Mouse (Mus musculus) gastrocnemius, adult 18-20 months (tissue): ENCODE data around the gene Map4k5. TPM values are rescaled to one million over a fixed set of nuclear protein-coding genes. Genes with fewer than 3 reads are reported as not detected.

ENCODE experiments used
- DNase-seq: peaks from one replicate; pipeline ENCODE4 v3.0.0; 2021; ENCODE audit warnings: low spot score
- total RNA-seq, 2 experiments: library from RNA; stranded (reverse); gene quantifications; 2 replicates each; pipeline ENCODE4 v1.2.3; 2021

The Map4k5 gene
- total RNA-seq, 2 experiments from 2014 or later = 21.9 to 23.2 TPM

DNA sequence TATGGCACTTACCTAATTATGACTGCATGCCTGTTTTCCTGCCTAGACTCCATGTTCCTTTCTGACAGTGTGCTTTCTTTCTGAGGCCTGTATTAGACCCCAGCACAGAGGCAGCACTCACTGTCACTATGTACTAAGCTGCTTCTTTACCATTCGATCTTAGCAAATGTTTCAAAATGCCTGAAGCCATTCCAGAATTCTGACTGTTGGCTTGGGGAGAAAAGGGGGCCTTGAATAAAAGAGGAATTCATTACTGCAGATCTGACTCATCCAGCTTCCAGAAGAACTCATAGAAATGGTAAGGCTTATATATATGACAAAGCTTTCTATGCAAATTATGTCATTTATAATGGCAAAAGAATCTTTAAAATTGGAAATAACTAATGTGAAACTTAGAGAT is 4.7 kb downstream of the Map4k5 start:
- DNase-seq = no peak

DNA sequence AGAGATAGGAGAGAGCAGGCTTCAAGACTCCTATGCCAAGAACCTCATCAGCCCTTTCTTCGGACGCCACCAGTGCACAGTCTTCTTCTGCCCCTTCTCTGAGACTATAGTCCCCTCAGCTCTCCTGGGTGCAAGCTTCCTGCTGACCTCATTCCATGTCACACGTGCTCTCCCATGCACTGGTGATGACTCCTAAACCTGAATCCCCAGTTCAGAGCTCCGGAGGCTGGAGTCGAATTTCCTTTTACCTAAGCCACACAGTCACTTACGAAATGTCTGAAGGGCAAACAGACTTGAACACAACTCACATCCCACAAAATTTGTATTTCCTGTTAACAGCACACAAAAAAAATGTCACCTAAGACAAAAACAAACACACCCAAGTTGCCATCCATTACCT is 5.2 kb downstream of the Map4k5 start:
- no peak for DNase-seq

DNA sequence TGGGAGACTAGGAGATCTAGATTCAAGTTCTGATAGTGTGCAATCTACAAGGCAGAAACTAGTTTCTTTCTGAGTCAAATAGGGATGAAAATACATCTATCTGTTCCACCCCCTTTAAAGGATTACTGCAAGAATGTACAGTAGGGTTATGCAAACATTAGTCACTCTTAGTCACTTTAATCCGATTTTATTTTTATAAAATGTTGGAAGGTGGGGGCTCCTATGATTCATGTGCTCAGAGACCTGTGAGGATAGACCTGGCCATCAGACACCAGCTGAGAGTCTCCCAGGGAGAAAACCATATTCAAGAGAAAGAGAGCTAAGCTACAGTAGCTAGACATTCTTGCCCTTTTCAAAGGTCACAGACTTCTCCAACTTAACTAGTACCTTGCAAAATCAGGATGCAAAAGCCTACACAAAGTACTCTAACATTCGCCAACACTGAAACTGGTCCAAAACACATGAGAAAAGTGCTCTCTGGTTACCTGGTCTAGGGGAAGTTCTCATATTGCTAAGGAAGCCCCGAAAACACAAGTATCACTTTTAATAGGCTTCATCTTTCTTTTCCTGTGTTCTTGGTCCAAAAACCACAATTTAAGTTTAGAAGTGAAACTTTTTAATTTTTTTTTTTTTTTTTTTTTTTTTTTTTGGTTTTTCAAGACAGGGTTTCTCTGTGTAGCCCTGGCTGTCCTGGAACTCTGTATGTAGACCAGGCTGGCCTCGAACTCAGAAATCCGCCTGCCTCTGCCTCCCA is 7.7 kb downstream of the Map4k5 start:
- no peak for DNase-seq

DNA sequence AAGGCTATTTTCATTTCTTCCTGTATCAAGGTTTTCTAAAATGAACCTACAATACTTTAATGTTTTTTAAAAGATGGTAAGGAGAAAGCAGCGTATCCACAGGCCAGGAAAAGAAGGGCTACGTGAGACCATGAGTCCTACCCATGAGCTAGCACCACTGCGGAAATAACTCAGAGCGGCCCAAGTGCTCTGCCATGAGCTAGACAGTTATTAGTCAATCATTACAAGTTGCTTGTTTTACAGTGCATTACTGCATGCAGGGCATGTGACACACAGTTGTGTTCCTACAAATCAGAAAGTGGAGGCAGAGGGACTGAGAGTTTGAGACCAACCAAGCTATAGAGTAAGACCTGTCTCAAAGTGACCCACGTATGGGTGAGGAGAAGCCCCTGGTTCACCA is 8.9 kb downstream of the Map4k5 start:
- DNase-seq = no peak

DNA sequence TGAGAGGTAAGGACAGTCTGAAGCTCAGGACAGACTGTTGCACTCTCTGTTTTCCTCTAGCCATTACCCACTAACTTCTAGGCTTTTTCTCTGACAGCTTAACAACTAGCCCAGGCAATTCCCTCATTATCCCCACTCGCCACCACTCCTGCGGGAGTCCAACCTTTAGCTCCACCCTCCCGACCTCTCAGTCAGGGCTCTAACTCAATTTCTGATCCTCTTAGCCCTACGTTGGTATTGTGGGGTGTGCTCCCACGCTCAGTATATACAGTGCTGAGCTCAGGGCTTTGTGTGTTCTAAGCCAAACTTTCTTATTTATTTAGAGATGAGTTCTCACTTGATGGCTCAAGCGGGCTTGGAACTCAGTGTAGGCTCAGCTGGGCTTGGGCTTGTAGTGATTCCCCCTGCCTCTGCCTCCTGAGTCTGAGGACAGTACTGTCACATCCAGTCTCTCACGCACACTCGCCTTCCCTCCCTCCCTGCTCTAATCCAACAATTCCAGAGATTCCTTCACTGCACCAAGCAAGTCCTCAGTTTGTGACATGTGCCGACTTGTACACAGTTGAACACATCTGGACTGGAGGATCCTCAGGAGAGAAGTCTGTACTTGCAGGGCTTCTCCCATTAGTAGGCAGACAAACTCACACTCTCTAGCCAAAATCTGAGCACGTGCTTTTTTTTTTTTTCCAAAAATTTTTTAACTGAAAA is 11.6 kb downstream of the Map4k5 start:
- DNase-seq = no peak

DNA sequence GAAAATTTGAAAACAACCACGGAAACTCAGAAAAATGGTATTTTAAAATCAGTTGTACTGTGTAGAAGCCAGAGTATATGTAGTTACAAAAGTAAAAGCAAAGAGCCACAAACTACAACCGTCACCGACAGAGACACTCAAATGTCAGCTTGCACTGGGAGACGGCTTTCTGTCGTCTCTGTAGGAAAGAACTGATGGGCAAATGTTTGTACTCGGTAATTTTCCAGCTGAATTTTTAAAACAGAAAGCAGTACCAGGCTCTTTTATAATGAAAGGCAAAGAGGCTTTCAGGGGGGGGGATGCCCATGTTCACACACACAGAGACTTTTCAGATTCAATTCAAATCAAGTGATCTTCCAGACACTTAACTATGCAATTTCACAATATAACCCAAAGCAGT is 13.3 kb downstream of the Map4k5 start:
- no peak for DNase-seq

DNA sequence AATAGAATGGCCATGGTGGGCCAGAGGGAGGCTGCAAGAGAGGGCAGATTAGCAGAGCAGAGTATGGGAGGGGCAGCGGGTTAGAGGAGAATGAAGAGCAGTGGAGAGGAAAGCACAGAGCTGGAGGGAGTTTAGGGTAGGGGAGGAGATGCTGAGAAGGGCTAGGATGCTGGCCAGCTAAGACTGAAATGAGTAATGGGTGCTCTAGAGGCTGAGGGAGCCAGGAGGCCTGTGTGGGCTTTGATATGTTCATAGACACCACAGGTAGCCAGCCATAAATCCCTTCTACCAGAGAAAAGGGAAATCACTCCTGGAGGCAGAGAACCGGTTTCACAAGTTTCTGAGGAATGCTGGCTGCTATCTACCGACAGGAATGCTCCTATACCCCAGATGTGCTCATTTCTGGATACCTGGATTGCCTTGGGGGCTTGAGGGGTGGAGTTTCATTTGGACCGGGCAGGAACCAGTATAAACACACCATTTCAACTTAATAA is 13.8 kb downstream of the Map4k5 start:
- no peak for DNase-seq

DNA sequence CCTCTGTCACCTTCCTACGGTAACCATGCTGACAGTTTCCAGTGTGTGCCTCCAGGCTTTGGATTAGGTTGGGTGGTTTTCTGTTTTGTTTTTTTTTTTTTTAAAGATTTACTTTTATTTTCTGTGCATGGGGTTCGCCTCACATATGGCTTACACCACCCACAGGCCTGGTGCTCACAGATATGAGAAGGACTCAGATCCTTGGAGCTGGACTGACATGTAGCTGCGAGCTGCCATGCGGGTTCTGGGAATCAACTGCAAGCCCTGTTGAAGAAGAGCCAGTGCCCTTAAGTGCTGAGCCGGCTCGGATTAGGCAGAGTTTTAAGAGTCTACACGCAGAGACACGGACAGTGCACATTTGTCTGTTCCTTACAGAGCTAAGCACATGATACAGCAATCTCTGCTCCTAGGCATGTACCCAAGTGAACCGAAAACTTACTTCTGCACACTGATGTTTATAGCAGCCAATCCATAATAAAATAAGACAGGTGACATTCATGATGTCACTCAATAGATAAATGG is 15.1 kb downstream of the Map4k5 start:
- DNase-seq = no peak

DNA sequence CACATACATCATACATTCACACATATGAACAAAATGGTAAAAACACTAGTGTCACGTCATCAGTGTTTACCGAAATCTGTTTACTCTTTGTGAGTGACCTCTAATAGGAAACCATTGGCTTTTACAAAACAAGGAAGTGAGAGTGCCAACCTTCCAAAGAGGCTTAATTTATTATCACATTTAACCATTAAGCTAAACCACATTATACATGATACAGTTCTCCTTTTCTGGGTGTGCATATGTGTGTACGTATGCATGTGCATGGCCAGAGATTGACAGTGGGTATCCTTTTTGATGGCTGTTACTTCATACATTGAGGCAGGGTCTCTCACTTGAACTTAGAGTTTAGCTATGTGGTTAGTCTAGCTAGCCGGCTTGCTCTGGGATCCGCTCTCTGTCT is 21.4 kb downstream of the Map4k5 start:
- no peak for DNase-seq

DNA sequence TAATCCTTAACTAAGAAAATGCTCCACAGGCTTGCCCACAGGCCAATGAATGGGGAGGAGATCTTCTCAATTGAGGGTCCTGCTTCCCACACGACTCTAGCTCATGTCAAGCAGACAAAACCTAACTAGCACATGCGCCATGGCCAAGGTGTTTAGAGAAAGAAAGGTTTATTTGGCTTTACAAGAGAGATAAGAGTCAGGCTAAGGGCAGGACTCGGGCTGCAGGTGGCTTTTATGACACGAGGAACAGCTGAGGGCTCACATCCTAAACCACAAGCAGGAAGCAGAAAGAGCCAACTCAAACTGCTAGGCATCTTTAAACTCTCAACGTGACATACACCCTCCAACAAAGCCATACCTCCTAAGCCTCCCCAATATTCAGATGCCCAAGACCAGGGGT is 25.7 kb downstream of the Map4k5 start:
- no peak for DNase-seq

DNA sequence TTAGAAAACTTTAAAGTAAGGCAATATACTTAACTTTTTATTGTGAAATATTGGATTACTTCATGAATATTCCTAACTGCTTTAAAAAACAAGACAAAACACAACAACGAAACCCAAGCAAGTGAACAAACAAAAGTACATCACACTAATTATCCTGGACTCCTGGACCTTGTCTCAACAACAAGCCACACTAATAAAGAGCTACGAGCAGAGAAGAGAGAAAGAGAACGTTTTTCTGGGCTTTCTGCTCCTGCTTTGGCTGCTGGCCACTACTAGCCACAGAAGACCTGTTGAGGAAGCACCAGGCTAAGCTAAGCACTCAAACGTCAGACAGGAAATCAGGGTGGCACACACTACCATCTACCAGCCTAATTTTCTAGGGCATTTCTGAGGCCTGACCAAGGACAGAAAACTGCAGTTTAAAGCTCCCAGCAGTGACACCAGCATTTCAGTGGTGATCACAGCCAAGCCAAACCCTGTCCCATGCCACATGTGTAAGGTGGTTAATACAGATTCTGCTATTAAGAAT is 28.8 kb downstream of the Map4k5 start:
- DNase-seq = no peak

DNA sequence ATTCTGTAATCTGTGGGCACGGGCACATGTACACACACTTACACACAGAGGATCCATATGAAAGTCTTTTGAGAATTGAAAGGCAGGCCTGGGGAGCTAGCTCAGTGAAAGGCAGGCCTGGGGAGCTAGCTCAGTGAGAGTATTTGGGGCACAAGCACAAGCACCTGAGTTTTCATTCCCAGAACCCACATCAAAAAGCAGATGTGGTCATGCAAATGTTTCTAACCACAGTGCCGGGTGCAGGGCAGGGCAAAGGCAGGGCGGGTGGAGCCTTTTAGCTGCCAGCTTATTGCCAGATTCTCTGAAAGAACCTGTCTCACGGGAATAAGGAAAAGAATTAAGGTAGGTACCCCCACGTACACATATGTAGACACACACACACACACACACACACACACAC is 29.5 kb downstream of the Map4k5 start:
- no peak for DNase-seq

DNA sequence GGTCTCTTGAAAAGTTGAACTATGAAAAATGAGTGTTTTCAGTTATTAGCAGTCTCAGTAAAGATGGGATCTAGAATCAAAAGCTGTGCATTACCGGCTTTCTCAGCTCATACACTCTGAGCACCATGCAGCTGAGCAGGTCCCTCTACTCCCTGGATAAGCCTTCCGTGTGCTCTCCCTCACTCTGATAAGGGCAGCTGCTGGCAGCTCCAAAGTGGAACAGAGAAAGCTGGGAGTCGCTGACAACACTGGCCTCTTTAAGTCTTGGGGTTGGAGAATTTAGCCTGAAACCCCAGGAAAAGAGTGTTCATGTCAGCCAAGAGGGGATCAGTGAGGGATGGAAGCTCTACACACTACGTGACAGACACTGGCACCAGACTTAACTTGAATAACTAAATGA is 34.2 kb downstream of the Map4k5 start:
- no peak for DNase-seq

DNA sequence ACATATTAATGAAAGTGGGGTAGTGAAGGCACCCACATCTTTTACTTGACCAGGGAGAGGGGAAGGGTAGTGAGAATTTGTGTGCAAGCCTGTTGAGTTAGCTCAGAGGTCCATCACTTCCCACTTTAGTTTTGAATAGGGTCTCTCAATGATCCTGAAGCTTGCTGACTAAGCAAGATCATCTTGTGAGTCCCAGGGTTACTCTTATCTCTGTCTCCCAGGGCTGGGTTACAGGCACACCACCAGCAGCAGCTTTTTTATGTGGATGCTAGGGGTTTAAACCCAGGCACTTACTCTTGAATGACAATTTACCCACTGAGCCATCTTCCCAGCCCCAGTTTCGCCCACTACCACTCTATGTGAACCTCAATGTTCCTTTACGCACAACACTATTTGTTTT is 35.4 kb downstream of the Map4k5 start:
- no peak for DNase-seq

DNA sequence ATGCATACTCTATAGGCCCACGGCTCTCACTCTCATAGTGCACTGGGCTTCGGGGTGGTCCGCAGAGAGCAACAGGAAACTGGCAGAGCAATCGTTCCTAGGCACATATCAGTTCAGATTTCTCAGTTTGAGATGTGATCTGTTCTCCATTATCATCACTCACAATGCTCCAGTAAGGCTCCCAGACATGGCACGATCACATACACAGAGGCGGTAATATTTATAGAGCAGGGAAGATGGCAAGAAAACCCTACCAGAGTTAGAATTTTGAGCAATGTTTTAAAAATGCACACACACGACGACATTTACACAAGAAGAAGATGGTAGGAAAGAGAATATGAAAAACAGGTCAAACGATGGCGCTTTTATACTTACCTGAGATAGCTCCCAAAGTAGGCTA is 36.6 kb downstream of the Map4k5 start:
- no peak for DNase-seq

DNA sequence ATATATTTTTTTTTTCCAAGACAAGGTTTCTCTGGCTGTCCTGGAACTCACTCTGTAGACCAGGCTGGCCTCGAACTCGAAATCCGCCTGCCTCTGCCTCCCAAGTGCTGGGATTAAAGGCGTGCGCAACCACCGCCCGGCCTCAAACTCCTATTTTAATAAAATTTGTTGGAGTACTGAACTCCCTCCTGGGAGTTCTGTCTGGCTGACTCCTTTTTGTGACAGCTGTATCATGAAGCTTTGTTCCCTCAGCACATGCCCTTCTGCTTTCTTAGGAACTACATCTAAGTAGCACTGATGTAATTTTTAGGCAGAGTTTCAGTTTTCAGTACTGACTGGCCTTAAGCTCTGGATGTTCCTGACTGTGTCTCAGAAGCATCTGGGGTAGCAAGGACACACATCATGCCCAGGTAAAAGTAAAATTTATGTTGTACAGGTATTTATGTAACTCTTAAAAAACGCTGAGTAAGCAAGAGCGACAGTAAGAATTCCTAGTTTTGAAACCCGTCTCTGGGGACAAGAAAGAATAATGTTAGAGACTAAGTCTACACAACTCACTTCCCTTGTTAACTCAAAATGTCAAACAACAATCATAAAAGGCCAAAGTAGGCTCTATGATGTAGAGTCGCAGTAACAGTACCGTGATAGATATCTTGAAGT is 37.2 kb downstream of the Map4k5 start:
- no peak for DNase-seq

DNA sequence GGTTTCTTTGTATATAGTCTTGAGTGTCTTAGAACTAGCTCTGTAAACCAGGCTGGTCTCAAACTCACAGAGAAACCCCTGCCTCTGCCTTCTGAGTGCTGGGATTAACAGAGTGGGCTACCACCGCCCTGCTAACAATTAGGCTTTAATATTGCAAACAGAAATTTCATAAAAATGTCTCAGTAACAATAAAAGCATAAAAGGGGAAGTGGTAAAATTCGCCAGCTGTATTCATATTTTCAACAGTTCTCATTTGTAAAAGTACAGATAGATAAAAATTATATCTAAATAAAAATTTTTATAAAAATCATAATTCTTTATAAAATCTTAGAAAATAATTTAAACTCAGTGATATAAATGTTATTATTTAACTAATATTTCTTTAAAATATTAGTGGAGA is 39.1 kb downstream of the Map4k5 start:
- DNase-seq = no peak

DNA sequence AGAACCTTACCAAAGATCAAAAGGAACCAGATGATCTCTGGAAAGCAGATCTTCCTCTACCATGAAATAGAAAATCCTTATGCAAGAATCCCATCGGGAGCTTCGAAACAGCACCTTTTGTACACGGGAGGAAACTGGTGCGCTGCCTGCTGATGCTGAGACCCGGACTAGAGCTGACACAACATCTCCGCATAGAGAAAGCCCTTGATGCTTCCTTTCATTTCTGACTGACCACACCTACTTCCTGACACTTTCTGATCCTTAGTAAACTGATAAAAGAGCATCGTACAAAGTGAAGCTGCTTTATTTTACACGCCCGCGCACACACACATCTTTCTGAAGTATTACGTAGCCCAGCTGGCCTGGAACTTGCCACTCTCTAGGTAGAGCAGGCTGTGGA is 39.6 kb downstream of the Map4k5 start:
- DNase-seq = no peak

DNA sequence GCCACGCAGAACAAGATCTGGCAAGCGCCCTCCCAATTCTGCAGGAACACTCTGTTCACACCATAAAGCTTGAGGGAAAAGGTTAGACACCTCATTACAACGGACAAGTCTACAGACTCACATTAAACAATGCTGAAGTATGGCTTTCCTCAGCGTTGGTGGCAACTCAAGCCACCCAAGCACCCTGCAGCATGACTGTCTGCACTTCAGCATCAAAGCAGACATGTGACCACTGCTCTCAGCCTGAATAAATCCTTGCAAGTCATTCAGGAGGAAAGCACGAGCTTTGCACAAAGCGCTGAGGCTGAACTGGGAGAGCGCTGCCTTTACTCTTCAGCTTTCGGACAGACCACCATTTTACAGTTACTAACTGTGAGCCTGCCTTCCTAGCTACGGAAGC is 40.7 kb downstream of the Map4k5 start:
- DNase-seq = no peak

DNA sequence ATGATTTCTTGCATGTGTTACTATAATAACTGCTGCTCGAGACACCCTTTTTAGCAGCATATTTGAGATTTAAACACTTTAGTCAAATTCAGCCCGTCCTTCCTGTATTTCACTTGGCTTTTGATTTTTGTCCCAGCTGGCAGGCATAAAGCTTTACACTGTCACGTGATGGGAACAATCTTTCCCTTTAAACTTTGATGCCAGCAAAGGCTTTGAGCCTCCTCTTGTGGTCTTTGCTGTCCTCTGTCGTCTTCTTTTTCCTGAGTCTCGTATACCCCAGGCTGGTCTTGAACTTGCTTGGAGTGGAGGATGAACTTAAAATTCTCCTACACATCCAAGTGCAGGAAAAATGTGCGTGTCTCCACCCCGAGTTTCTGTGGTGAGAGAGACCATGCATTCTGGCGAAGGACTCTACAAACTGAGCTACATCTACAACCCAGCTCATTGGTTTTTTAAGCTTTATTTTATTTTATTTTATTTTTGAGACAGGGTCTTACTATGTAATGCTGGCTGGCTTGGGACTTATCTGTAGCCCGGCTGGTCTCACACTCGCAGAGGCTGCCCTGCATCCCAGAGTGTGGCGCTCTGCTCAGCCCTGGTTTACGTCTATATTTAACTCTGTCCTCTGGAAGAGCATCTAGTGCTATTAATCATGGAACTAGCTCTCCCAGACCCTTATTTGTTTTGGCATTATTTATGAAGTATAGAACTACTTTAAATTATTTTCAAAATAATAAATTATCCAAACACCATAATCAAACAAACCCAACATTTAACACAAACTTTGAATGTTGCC is 44.7 kb downstream of the Map4k5 start:
- DNase-seq = no peak

DNA sequence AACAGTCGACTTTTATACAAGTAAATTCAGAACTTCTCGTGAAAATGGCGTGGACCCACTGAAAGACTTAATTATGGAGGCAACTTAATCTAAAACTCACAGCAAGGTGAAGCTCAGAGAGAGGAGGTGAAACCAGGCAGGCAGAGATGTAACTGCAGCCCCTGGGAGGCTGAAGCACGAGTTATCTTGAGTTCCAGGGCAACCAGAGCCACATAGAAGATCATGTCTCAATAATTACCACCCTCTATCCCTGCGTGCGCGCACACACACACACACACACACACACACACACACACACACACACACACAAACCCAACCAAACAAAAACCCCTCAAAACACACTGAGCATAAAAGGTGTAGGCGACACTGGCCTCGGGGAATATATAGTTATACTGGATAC is 46.5 kb downstream of the Map4k5 start:
- DNase-seq = no peak
